Mouse (Mus musculus) MEL (cell line): ENCODE measurements at regions not wholly inside any gene's neighbourhood (a gene's known extent, or its start where the extent isn't known, plus 50 kb on each side); places are given as distances from the start of the nearest gene placed in this dataset.

Experiments used
- CHD2 ChIP-seq: IDR thresholded peaks from 2 replicates; pipeline ENCODE4 v1.6.1; 2011; ENCODE audit warnings: low read length, improper control_type of control experiment
- CTCF ChIP-seq, 3 experiments: IDR thresholded peaks in 2 of 3; conservative IDR thresholded peaks in 1 of 3; 2 replicates each; pipeline ENCODE4 v1.5.1; 2011 to 2012; ENCODE audit warnings: low read length in 3 of 3, low read depth in 2 of 3, mild to moderate bottlenecking in 2 of 3, improper control_type of control experiment in 1 of 3, inconsistent platforms in 1 of 3, mixed read lengths in 1 of 3, moderate library complexity in 1 of 3; ENCODE audit not compliant: control insufficient read depth in 1 of 3, insufficient read depth in 1 of 3, poor library complexity in 1 of 3, severe bottlenecking in 1 of 3
- EP300 ChIP-seq, 2 experiments: IDR thresholded peaks; 2 replicates each; pipeline ENCODE4 v1.6.1; 2011; ENCODE audit warnings: improper control_type of control experiment in 2 of 2, low read length in 2 of 2, low read depth in 1 of 2, mild to moderate bottlenecking in 1 of 2
- GABPA ChIP-seq: IDR thresholded peaks from 2 replicates; pipeline ENCODE4 v1.6.1; 2012; ENCODE audit warnings: low read depth, mild to moderate bottlenecking, inconsistent platforms, low read length, improper control_type of control experiment, moderate library complexity
- MAX ChIP-seq: IDR thresholded peaks from 2 replicates; pipeline ENCODE4 v1.6.1; 2011; ENCODE audit warnings: low read length, improper control_type of control experiment
- NRF1 ChIP-seq: IDR thresholded peaks from 2 replicates; pipeline ENCODE4 v1.6.1; 2014; ENCODE audit warnings: low read depth, mild to moderate bottlenecking, inconsistent platforms, low read length, improper control_type of control experiment, moderate library complexity; ENCODE audit not compliant: poor library complexity, insufficient read depth, severe bottlenecking
- POLR2A ChIP-seq, 2 experiments: IDR thresholded peaks; 2 replicates each; pipeline ENCODE4 v1.6.1; 2011 to 2012; ENCODE audit warnings: low read length in 2 of 2, mild to moderate bottlenecking in 2 of 2, control low read depth in 1 of 2, improper control_type of control experiment in 1 of 2, low read depth in 1 of 2, moderate library complexity in 1 of 2; ENCODE audit not compliant: control insufficient read depth in 1 of 2, insufficient read depth in 1 of 2, poor library complexity in 1 of 2
- POLR2AphosphoS5 ChIP-seq: IDR thresholded peaks from 2 replicates; pipeline ENCODE4 v1.6.1; 2012; ENCODE audit warnings: low read depth, borderline replicate concordance, mild to moderate bottlenecking, inconsistent platforms, low read length, moderate library complexity, mixed read lengths
- SMC3 ChIP-seq: IDR thresholded peaks from 2 replicates; pipeline ENCODE4 v1.6.1; 2011; ENCODE audit warnings: low read depth, low read length, improper control_type of control experiment
- TAL1 ChIP-seq: IDR thresholded peaks from 2 replicates; pipeline ENCODE4 v1.6.1; 2012; ENCODE audit warnings: mild to moderate bottlenecking, inconsistent platforms, low read length, moderate library complexity, mixed read lengths
- TBP ChIP-seq: IDR thresholded peaks from 2 replicates; pipeline ENCODE4 v1.8.0; 2011; ENCODE audit warnings: low read depth, low read length, improper control_type of control experiment
- ZC3H11A ChIP-seq: IDR thresholded peaks from 2 replicates; pipeline ENCODE4 v1.6.1; 2012; ENCODE audit warnings: low read depth, mild to moderate bottlenecking, inconsistent platforms, low read length, improper control_type of control experiment
- ZNF384 ChIP-seq: IDR thresholded peaks from 2 replicates; pipeline ENCODE4 v1.6.1; 2012; ENCODE audit warnings: low read depth, mild to moderate bottlenecking, inconsistent platforms, low read length, improper control_type of control experiment

GRCm38 (mm10) chr2:33983112-33983748, 95.5 kb upstream of the Mvb12b start:
- TF ChIP-seq ZC3H11A (no peak), SMC3 (no peak), TAL1 (no peak), CTCF (IDR thresholded peaks at IDR 0.05 in 2 of 3, conservative IDR thresholded peaks at IDR 0.05 in 1 of 3; ENCODE audit: control insufficient read depth in 1 of 3, insufficient read depth in 1 of 3, low read depth in 2 of 3, low read length in 3 of 3, poor library complexity in 1 of 3, severe bottlenecking in 1 of 3) (no peak), MAX (no peak), EP300 (IDR thresholded peaks at IDR 0.05; ENCODE audit: low read depth in 1 of 2, low read length in 2 of 2) (no peak), GABPA (no peak), NRF1 (no peak), TBP (no peak), POLR2AphosphoS5 (no peak), CHD2 (no peak), ZNF384 (no peak), POLR2A (IDR thresholded peaks at IDR 0.05; ENCODE audit: control insufficient read depth in 1 of 2, insufficient read depth in 1 of 2, low read depth in 1 of 2, low read length in 2 of 2, poor library complexity in 1 of 2) (no peak)
